Mouse (Mus musculus) heart, postnatal 10 days (tissue): Measurements from ENCODE around the gene Hist1h3a. TPM values are rescaled to one million over a fixed set of nuclear protein-coding genes. Genes with fewer than 3 reads are reported as not detected.
"Not testable (repeated sequence)": the region's sequence is repeated elsewhere in the genome, so short reads cannot be mapped to it uniquely, and the experiment has no call there.

ENCODE experiments used
- DNase-seq, 2 experiments: peaks; one replicate each; pipeline ENCODE4 v3.0.0; 2021
- intact Hi-C: fragments of 180-260 bp; cut with DNase I; formaldehyde crosslinking; loops from one replicate; pipeline ENCODE4 v1.15.1; 2025
- total RNA-seq, 2 experiments: library from RNA; stranded (reverse); gene quantifications; 2 replicates each; pipeline ENCODE4 v1.2.3; 2021

Hist1h3a gene
- 100 to 1,000 TPM; 160 to 202 TPM for total RNA-seq

GRCm38 (mm10) chr13:23761871-23762821 lies at the start of gene Hist1h3a:
Gene Hist1h3a (minus strand): TSS chr13:23762386.
- intact Hi-C loops: loop anchor here (5.0 kb wide), 1 partner anchor 1710 kb away; no protein-coding TSS in a partner anchor
- peak; percentile 70 to 80 for DNase-seq

- intact Hi-C loops: no loop called here
- DNase-seq: no peak
Measured at GRCm38 (mm10) chr13:23806422-23807052, 44.4 kb upstream of the Hist1h3a start, which contains the start of gene Slc17a2. Gene Slc17a2 (plus strand): TSS chr13:23806993.

- intact Hi-C loops: no loop called here
- DNase-seq: no peak
Measured at GRCm38 (mm10) chr13:23804532-23804931, 42.3 kb upstream of the Hist1h3a start.

DNA sequence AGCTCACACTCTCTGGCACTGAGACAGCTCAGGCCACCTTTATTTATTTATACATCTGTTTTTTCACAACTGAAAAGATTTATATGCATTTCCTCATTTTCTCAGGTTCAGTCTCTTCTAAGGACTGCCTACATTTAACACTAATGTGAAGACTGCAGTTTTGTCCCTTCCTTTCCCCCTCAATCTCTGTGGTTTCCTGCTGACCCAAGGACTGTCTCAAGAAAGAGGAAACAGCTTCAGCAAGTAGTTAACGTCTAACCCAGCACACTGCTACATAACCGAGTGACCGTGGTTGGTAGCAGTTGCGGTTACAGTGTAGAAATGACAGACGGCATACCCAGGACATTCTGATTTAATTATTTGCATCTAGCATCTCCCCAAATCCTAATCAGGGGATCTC lies 37.2 kb upstream of the Hist1h3a start:
- no peak for DNase-seq
- intact Hi-C loops: no loop called here

DNA sequence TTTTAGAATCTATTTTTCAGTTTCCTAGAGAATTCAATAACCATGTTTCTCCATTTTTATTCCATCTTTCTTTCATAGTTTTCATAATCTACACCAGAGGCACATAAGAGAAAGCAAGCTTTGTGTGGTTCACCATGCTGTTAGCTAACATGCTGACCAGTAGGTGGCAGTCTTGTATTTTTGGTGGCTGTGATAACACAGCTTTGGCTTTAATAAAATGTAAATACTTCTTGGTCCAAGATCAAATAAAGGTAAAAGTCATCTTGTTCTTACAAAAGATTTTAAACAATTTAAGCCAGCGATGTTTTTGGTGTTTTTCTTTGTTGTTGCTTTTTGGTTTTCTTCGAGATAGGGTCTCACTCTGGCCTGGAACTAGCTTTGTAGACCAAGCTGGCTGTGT lies 30.3 kb upstream of the Hist1h3a start:
- intact Hi-C loops: loop anchor here (1.0 to 5.0 kb wide), 3 partner anchors 93 to 504 kb away; no protein-coding TSS in a partner anchor
- DNase-seq: peak; percentile 38 to 67

GRCm38 (mm10) chr13:23779025-23779424 lies 16.8 kb upstream of the Hist1h3a start:
- DNase-seq: no peak
- intact Hi-C loops: no loop called here

- intact Hi-C loops: no loop called here
- no peak for DNase-seq
Measured at GRCm38 (mm10) chr13:23778339-23778738, 16.2 kb upstream of the Hist1h3a start.

DNA sequence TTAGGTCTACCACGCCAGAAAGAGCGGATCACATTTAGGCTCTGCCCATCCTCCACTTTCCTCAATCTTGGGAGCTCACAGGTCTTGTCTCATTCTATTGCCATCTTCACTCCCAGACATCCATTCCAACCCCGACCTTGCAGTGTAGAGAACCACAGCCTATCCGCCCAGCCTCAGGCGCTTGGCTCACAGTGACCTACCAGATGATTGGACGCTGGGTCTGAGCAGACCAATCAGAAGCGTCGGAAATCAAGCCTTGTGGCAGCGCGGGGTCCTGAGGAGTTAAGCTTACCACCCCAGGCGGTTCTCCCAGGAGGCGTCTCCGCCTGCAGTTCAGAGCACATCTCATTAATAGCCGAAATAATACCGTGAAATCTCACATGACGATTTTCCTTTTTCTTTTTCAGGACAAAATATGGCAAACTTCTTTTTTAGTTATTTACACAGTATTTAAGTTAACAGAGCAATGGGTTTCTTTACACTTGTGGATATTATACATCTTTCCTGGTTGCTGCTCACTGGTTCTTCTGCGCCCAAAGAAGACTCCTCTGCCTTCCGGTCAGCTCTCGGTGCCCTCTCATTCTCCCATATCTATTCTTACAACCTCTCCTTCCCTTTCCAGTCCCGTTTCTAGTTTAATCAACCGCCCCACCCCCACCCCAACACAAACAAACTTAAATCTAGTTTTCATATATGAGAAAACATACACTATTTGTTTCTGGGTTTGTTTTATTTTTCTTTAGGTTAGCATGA lies 10.6 kb upstream of the Hist1h3a start:
- intact Hi-C loops: no loop called here
- DNase-seq: peak; percentile 55 to 58

GRCm38 (mm10) chr13:23769613-23770012 lies 7.4 kb upstream of the Hist1h3a start, which contains the start of gene Trim38:
Gene Trim38 (plus strand): TSS chr13:23769913.
- DNase-seq, intact Hi-C loops: not testable (repeated sequence)

DNA sequence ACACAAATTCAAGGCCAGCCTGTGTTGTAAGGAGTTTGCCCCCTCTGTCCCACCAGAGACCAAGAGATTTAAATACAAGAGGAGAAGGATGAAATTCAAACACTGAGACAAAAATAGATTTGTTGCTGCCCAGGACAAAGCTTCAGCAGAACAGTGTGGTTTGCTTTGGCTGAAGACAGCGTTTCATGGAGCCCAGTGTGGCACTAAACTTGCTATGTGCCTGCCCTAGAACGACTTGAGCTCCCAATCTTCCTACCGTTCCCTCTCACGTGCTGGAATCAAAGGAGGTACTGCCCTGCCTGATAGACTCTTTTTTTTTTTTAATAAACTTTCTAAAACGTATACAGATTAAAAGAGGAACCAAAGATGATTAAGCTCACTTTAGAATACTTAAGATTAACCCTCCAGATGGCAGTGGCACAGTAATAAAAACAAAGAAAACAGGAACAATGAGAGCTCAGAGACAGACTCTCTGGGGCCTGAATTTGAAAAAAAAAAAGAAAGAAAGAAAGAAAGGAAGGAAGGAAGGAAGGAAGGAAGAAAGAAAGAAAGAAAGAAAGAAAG lies 6.7 kb upstream of the Hist1h3a start:
- no peak for DNase-seq
- intact Hi-C loops: no loop called here

DNA sequence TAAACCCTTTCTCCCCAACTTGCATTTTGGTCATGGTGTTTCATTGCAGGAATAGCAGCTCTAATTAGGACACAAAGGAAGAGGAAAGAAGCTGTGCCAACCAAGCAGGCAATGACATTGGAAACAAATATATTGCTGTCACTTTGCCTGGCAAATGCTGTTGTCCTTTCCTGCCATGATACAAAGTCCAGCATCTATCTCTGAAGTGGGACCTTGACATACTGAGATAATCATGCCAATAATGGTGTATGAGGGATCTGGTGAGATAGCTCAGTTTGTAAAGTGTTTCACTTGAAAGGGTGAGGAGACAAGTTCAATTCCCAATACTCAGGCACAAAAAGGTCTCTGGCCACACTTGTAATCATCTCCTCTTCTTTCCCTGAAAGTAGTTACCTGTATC lies 4.6 kb upstream of the Hist1h3a start:
- DNase-seq: no peak
- intact Hi-C loops: no loop called here

DNA sequence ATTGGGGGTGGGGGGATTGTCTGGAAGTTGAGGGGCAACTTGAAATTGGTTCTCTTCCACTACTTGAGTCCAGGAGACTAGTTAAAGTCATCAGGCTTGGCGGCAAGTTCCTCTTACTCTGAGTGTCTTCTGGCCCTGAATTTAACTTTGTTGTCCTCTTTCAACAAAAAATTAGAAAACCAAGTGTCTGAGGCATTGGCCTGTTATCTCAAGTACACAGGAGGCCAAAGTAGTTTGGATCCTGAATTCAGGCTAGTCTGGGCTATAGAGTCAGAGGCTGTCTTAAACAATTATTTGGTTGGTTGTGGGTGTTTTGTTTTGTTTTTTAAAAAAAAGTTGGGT lies 3.0 kb upstream of the Hist1h3a start:
- no peak for DNase-seq
- intact Hi-C loops: no loop called here

DNA sequence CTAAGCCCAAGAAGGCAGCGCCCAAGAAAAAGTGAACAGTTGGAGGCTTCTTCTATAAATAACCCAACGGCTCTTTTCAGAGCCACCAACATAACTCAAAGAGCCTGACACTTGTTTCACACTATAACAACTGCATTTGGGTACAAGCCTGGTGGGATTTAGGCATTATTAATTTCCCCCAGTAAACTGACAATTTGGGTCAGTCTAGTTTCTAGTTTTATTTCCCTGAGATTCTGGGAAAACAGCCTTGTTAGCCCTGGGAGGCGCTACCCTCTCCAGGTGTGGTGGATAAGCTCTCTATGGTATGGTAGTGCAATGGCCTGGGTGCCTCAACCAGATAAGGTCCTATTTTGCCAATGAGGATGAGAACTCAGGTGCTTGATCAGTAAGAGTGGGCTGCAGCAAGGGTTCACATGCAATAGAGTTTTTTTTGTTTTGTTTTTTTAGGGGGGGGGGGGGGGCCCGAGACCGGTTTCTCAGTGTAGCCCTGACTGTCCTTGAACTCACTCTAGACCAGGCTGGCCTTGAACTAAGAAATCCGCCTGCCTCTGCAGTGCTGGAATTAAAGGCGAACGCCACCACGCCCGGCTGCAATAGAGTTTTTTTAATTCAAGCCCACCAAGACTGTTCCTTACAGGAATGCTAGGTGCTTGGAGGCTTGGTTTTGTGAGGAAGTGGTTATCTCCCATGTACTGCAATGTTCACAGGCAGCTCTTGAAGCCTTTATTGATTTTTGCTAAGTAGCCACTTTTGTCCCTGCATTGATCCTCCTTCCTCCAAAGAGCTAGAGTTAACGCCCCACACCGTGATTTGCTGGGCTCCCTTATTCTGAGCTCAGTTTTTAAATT lies 2.4 kb upstream of the Hist1h3a start:
- no peak for DNase-seq
- intact Hi-C loops: loop anchor here (5.0 kb wide), 1 partner anchor 1712 kb away; no protein-coding TSS in a partner anchor

DNA sequence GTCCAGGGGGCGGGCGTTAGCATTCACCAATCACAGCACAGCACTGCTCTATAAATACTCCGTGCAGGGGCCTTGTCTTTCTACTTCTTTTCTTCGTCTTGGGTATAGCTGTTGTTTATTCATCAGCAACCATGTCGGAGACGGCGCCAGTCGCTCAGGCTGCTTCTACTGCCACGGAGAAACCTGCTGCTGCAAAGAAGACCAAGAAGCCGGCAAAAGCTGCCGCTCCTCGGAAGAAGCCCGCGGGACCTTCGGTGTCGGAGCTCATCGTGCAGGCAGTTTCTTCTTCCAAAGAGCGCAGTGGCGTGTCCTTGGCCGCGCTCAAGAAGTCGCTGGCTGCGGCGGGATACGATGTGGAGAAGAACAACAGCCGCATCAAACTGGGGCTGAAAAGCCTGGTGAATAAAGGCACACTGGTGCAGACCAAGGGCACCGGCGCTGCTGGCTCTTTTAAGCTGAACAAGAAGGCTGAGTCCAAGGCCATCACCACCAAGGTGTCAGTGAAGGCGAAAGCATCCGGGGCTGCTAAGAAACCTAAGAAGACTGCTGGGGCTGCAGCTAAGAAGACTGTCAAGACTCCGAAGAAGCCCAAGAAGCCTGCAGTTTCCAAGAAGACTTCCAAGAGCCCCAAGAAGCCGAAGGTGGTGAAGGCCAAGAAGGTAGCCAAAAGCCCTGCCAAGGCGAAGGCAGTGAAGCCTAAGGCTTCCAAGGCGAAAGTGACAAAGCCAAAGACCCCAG lies 1.6 kb upstream of the Hist1h3a start, which contains the start of gene Hist1h1a:
TSS of gene Hist1h1a (plus strand) at position 81 of the 738 bp plus-strand sequence.
- intact Hi-C loops: loop anchor here (5.0 kb wide), 1 partner anchor 1711 kb away; no protein-coding TSS in a partner anchor
- peak; percentile 87 to 89 for DNase-seq

DNA sequence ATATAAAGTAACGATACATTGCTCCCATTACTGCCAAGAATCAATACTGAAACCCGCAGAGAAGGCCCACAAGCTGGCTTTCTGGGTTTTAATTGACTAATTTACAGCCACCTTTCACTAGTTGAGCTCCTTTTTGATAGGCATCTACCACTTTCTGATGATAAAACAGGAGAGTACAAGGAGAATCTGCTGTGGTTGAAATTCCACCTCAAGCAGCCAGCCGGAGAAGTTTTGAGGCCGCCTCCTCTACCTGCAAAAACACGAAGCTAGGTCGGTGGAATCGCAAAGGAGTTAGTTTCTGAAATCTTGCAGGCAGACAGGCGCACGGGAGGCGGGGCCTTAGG lies 1.0 kb upstream of the Hist1h3a start:
- no peak for DNase-seq
- intact Hi-C loops: loop anchor here (5.0 kb wide), 1 partner anchor 1711 kb away; no protein-coding TSS in a partner anchor

DNA sequence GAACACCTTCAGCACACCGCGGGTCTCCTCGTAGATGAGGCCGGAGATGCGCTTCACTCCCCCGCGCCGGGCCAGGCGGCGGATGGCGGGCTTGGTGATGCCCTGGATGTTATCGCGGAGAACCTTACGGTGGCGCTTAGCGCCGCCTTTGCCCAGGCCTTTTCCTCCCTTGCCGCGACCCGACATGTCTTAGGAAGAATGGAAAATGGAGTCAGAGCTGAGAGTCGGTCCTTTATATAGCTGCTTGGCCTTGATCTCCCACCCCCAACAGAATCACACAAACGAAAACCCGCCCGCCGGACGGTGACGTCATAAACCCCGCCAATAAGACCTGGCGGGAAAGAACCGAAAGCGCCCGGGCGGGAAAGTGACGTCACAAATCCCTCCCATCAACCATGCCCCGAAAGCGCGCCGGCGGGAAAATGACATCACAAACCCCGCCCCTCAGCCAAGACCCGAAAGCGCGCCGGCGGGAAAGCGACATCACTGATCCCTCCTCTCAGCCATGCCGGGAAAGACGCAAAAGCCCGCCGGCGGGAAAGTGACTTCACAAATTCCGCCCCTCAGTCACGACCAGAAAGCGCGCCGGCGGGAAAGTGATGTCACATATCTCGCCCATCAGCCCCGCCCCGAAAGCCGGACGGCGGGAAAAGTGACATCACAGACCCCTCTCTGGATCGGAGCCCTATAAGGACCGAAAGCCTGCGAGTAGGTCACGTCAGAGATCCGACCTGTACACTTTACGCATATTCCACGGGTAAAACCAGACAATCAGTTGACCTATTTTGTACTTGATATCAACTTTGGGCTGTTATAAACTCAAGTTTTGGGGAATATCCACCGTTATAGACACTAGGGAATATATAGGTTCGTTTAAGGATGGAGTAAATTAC lies 968 bp downstream of the Hist1h3a start, which contains the start of gene Hist1h4a:
TSS of gene Hist1h4a (minus strand) at position 259 of the 893 bp plus-strand sequence.
- intact Hi-C loops: loop anchor here (5.0 kb wide), 1 partner anchor 1709 kb away; no protein-coding TSS in a partner anchor
- DNase-seq: peak; percentile 98 to 99

DNA sequence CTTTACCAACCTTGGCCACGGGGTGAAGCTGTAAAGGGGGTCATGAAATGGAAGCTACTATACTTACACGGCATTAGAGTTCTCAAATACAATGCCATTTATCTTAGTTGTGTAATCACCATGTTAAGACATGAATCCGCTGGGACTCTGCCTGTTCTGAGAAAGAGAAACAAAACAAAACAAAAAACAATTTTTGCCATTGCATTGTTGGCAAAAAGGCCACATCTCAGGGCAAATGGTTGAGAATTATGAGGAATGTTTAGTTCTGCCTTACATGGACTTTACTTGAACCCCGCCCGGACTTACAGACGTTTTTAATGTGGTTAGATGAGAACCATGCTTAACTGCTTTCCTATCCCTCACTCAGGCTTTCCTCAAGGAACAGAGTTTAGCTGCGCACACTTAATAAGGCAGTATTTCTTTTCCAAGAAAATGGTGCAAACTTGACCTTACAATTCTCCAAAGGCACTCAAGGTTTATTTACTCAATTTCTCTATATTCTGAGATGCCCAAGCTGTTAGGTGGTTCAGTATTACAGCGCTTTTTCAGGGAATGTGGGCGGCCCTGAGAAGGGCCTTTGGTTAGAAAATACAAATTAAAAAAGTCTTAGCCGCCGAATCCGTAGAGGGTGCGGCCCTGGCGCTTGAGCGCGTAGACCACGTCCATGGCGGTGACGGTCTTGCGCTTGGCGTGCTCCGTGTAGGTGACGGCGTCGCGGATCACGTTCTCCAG lies 1.8 kb downstream of the Hist1h3a start:
- intact Hi-C loops: loop anchor here (5.0 kb wide), 1 partner anchor 1708 kb away; no protein-coding TSS in a partner anchor
- DNase-seq: no peak
